Mouse (Mus musculus) kidney, adult 2 months (tissue): Measurements from ENCODE around the gene Gm11084.

Source experiments
- CTCF ChIP-seq: fragments of 200-500 bp; conservative IDR thresholded peaks from 2 replicates; pipeline ENCODE4 v1.5.1; 2011; ENCODE audit warnings: low read depth, mild to moderate bottlenecking, control low read depth, low read length, moderate library complexity, mixed read lengths; ENCODE audit not compliant: insufficient read depth, insufficient read length
- POLR2A ChIP-seq: fragments of 200-500 bp; IDR thresholded peaks from one replicate; pipeline ENCODE4 v1.6.1; 2011; ENCODE audit warnings: low read depth, low read length, control low read depth

DNA sequence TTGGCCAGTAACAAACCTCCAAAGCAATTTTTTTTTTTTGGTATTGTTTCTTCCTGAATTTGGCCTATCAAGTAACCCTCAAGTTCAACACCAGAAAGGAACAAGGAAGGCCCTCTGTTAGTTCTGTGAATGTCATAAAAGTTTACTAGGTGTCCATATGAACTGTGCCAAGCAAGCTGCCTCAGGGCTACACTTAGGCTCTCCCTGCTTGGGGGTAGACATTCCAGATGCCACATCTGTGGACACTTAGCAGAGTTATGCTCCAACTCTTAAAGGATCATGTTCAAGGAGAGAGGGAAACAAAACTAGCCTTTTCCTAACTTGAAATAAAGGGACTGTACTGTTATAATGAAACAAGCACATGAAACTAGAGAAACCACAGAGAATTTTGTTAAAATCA, 54.3 kb downstream of the Gm11084 start:
- TF ChIP-seq CTCF, result no peak
- no peak for TF ChIP-seq POLR2A
